Mouse (Mus musculus) heart, embryonic 15.5 days (tissue): ENCODE data around the gene Armh3. TPM values are rescaled to one million over a fixed set of nuclear protein-coding genes. Genes with fewer than 3 reads are reported as not detected.

ENCODE experiments used
- ATAC-seq: fragments of 200-750 bp; cut with Nextera tagmentation; replicated peaks from 2 replicates; pipeline ENCODE4 v1.8.0; 2017; ENCODE audit warnings: low read depth, moderate TSS enrichment; ENCODE audit not compliant: insufficient number of reproducible peaks, insufficient read depth, low FRiP score
- H3K27ac ChIP-seq: fragments of 300-500 bp; sonication (generic); 2 replicates; pipeline ENCODE4 v1.5.1; 2015; ENCODE audit warnings: mild to moderate bottlenecking, inconsistent platforms
- H3K27me3 ChIP-seq: fragments of 300-500 bp; sonication (generic); 2 replicates; pipeline ENCODE4 v1.6.1; 2015; ENCODE audit warnings: inconsistent platforms
- H3K36me3 ChIP-seq: fragments of 300-500 bp; sonication (generic); 2 replicates; pipeline ENCODE4 v1.6.1; 2015; ENCODE audit warnings: mild to moderate bottlenecking, inconsistent platforms
- H3K4me1 ChIP-seq: fragments of 300-500 bp; sonication (generic); replicated peaks from 2 replicates; pipeline ENCODE4 v1.6.1; 2015; ENCODE audit warnings: inconsistent platforms
- H3K4me2 ChIP-seq: fragments of 300-500 bp; sonication (generic); 2 replicates; pipeline ENCODE4 v1.6.1; 2015; ENCODE audit warnings: inconsistent platforms, mild to moderate bottlenecking, moderate library complexity
- H3K4me3 ChIP-seq: fragments of 300-500 bp; sonication (generic); 2 replicates; pipeline ENCODE4 v1.5.1; 2015; ENCODE audit warnings: mild to moderate bottlenecking, inconsistent platforms
- H3K9ac ChIP-seq: fragments of 300-500 bp; sonication (generic); 2 replicates; pipeline ENCODE4 v1.6.1; 2015; ENCODE audit warnings: mild to moderate bottlenecking, inconsistent platforms
- H3K9me3 ChIP-seq: fragments of 300-500 bp; sonication (generic); replicated peaks from 2 replicates; pipeline ENCODE4 v1.6.1; 2016; ENCODE audit warnings: inconsistent platforms
- WGBS: fragments of 180-500 bp; shearing (Covaris S2); methylation state at CpG from one replicate; pipeline ENCODE4 v1.1.7; 2015; ENCODE audit warnings: mixed read lengths; 5-methylcytosine and 5-hydroxymethylcytosine counted together
- polyA plus RNA-seq: library from polyadenylated mRNA; unstranded; fragments of >200 nt; fragmentation: Nextera tagmentation; extraction: Ambion mirVana; gene quantifications from 2 replicates; pipeline ENCODE4 v1.2.1, GENCODE M21; 2015

Gene Armh3
- polyA plus RNA-seq, 1 experiment from 2014 or later, result 12.2 TPM

DNA sequence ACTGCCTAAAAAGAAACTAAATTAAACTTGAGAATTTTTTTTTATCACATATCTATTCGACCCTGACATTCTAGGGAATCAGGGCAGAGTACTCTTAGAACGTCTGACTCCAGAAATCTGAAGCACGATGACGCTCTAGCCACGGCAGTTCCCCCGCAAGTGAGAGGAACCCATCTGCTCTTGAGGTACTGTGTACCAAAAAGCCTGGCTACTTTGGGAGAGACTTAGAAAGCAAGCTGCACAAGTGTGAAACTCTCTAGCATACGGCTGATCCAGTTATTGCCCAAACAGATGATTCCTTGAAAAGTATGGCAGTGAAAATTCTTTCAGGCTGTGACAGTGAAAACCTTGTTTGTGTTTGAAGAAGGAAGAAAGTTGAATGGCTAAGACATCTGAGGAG lies 41.6 kb downstream of the Armh3 start:
- 87% methylated on average over 7 of the region's 7 CpGs for WGBS
- H3K9ac ChIP-seq, result no peak overlapping the region
- H3K4me3 ChIP-seq, result no peak overlapping the region
- H3K4me2 ChIP-seq, result no peak overlapping the region
- no peak for ATAC-seq
- H3K27ac ChIP-seq, result no peak overlapping the region
- H3K36me3 ChIP-seq, result peaks cover 22% of the 10 kb centered on the region; the same call in 1 of the 2 replicates
- no peaks in the 10 kb centered on the region for H3K4me1 ChIP-seq
- H3K9me3 ChIP-seq, result no peaks in the 10 kb centered on the region
- no peaks in the 10 kb centered on the region for H3K27me3 ChIP-seq

DNA sequence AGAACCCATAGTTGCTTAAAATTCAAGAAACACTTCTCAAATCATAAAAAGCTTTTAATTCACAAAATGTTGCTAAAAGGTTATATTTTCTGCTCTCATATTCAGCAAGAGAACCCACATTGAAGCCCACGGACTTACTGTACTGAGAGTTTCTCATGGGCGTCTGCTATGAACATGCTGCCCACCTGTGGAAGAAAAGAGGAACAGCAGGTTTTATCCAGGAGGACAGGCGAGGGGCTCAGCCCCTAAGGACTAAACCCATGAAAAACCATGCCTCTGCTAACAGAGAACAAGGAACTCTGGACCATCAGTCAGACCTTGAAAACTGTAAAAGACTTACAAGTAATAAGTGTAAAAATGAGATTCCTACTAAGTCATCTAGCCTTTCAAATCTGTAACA lies 45.0 kb downstream of the Armh3 start:
- Histone ChIP-seq H3K27ac (no peak overlapping the region), H3K9me3 (no peaks in the 10 kb centered on the region), H3K36me3 (peaks cover 20% of the 10 kb centered on the region; the same call in 1 of the 2 replicates), H3K4me2 (no peak overlapping the region), H3K27me3 (no peaks in the 10 kb centered on the region), H3K9ac (no peak overlapping the region), H3K4me1 (no peaks in the 10 kb centered on the region), H3K4me3 (no peak overlapping the region)
- ATAC-seq, result no peak
- 7% methylated on average over 3 of the region's 3 CpGs for WGBS

DNA sequence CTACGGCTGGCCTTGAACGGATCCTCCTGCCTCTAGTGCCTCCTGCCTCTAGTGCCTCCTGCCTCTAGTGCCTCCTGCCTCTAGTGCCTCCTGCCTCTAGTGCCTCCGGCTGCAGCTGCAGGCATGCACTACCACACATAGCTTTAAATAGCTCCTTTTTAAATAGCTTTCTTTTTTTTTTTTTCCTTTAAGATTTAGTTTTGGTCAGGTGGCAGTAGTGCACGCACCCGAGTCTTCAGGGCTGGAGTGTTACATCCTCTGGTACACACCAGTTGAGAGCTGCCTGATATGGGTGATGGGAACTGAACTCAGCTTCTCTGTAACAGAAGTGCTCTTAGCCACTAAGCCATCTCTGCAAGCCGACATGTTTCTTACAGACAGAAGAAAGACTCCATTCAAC lies 49.1 kb downstream of the Armh3 start:
- no peaks in the 10 kb centered on the region for H3K9me3 ChIP-seq
- no peaks in the 10 kb centered on the region for H3K4me1 ChIP-seq
- no peak overlapping the region for H3K4me3 ChIP-seq
- 57% methylated on average over 6 of the region's 6 CpGs for WGBS
- H3K27me3 ChIP-seq, result no peaks in the 10 kb centered on the region
- no peak overlapping the region for H3K9ac ChIP-seq
- no peak overlapping the region for H3K4me2 ChIP-seq
- ATAC-seq, result no peak
- peaks cover 26% of the 10 kb centered on the region for H3K36me3 ChIP-seq
- no peak overlapping the region for H3K27ac ChIP-seq

DNA sequence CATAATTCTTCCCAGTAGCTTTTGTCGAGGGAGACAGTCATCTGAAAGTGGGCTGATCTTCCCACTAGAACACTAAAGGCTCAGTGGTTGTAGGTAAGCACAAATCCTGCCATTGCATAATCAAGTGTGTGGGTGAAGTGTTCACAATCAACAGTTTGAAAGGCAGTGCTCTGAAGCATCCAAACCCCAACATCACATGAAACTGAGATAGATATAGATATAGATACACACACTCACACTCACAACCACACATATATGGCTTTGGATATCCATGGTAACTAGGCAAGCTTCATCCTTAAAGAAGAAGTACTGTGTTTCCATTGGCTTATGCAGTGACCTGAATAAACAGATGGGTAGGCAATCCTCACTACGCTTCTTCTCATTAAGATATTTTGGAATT lies 50.5 kb downstream of the Armh3 start:
- no peak overlapping the region for H3K4me3 ChIP-seq
- H3K36me3 ChIP-seq, result peaks cover 26% of the 10 kb centered on the region
- 83% methylated on average over 2 of the region's 2 CpGs for WGBS
- no peak overlapping the region for H3K4me2 ChIP-seq
- no peaks in the 10 kb centered on the region for H3K9me3 ChIP-seq
- H3K27me3 ChIP-seq, result no peaks in the 10 kb centered on the region
- ATAC-seq, result no peak
- H3K27ac ChIP-seq, result no peak overlapping the region
- no peak overlapping the region for H3K9ac ChIP-seq
- H3K4me1 ChIP-seq, result no peaks in the 10 kb centered on the region

DNA sequence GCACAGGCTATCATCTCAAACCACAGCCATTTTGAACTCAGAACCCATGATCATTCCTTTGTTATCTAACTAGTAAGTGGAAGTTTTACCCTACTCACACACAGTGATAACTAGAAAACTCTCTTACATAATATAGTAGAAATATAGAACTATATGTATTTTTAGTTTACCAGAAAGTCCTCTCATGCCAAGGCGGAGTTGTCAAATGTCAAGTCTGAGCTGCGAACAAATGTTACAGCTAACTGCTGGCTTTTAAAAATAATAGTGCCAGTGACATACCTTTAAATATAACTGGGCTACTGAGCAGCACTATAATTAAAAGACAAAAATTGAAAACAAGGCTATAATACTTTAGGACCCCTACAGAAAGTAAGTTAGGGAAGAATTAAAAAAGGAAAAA lies 51.0 kb downstream of the Armh3 start:
- Histone ChIP-seq H3K4me1 (no peaks in the 10 kb centered on the region), H3K4me2 (no peak overlapping the region), H3K36me3 (peaks cover 26% of the 10 kb centered on the region), H3K27ac (no peak overlapping the region), H3K4me3 (no peak overlapping the region), H3K27me3 (no peaks in the 10 kb centered on the region), H3K9ac (no peak overlapping the region), H3K9me3 (no peaks in the 10 kb centered on the region)
- no peak for ATAC-seq
- 93% methylated on average over 2 of the region's 2 CpGs for WGBS

DNA sequence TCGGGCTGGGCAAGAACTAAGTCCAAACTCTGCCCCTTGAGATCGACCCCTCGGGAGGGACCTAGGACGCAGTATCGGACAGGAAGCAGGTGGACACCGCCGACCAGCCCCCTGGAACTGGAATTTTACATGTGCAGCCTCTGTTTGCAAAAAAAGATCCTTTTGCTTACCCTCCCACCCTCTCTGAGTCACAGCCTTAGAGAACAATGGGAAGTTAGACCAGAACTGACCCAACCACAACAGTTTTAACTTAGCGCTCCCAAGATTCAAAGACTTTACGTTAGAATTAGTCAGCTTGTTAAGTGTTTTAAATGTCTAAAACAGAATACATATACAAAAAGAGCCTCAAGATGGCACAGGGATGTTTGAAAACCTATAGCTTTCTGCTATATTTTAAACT lies 51.7 kb downstream of the Armh3 start:
- H3K36me3 ChIP-seq, result peaks cover 26% of the 10 kb centered on the region
- no peaks in the 10 kb centered on the region for H3K27me3 ChIP-seq
- no peak overlapping the region for H3K9ac ChIP-seq
- H3K4me2 ChIP-seq, result no peak overlapping the region
- H3K4me3 ChIP-seq, result no peak overlapping the region
- H3K27ac ChIP-seq, result no peak overlapping the region
- H3K9me3 ChIP-seq, result no peaks in the 10 kb centered on the region
- H3K4me1 ChIP-seq, result no peaks in the 10 kb centered on the region
- no peak for ATAC-seq
- WGBS, result 87% methylated on average over 9 of the region's 9 CpGs

DNA sequence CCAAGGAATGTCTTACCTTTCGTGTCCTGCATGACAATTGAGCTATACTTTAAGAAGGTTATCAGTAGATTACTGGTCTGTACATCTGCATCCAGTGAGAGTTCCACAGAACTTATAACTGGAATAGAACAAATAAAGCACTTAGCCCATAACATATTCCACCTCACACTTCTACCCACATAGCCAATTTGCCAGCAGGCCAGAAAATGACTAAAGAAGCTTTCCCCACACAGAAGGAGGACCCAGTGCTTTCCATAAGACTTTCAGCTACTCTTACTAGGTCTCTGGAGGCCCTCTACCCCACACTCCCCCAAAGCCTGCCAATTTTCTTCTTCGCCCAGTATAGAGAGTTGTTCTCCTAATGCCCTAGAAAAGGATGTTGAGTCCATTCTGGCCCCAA lies 52.3 kb downstream of the Armh3 start:
- ATAC-seq, result no peak
- WGBS, result 84% methylated on average over 2 of the region's 2 CpGs
- peaks cover 26% of the 10 kb centered on the region for H3K36me3 ChIP-seq

DNA sequence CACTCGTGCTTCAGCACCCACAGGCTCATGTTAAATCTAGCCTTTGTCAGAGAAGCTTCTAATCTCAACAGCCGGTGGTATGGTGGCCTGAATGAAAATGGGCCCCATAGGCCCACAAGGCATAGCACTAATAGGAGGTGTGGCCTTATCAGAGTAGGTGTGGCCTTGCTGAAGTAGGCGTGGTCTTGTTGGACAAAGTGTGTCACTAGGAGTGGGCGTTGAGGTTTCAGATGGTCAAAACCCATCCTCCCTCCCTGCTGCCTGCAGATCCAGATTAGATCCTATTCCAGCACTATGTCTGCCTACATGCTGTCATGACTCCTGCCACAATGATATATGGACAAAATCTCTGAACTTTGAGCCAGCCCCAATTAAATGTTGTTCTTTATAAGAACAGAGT lies 54.5 kb downstream of the Armh3 start:
- H3K36me3 ChIP-seq, result peaks cover 32% of the 10 kb centered on the region
- no peaks in the 10 kb centered on the region for H3K9me3 ChIP-seq

More for the DNA sequence above, 52.3 kb downstream of the Armh3 start:
- no peak overlapping the region for H3K9ac ChIP-seq
- no peaks in the 10 kb centered on the region for H3K4me1 ChIP-seq
- H3K27ac ChIP-seq, result no peak overlapping the region
- H3K9me3 ChIP-seq, result no peaks in the 10 kb centered on the region
- H3K4me3 ChIP-seq, result no peak overlapping the region
- no peaks in the 10 kb centered on the region for H3K27me3 ChIP-seq
- H3K4me2 ChIP-seq, result no peak overlapping the region

DNA sequence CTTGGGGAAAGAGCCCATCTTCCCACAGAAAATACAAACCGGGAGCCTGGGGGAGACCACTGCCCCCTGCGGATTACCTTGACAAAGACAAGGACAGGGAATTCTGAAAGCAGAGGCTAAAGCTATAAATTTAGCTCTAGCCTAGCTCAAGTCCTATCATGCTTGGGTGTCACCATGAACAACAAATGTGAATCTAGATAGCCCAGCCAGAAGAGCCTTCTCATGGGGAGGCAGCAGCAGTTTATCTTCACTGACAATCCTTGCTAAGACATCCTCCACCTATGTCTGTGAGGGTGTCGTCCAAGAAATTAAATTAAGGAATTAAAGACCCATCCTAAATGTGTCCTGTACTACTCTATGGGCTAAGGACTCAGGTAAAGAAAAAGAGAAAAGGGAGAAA lies 60.2 kb downstream of the Armh3 start:
- Histone ChIP-seq H3K4me3 (no peak overlapping the region), H3K9me3 (no peaks in the 10 kb centered on the region), H3K4me2 (no peak overlapping the region), H3K27me3 (no peaks in the 10 kb centered on the region), H3K9ac (no peak overlapping the region), H3K36me3 (peaks cover 19% of the 10 kb centered on the region; the same call in 1 of the 2 replicates), H3K27ac (no peak overlapping the region), H3K4me1 (no peaks in the 10 kb centered on the region)
- WGBS, result 46% methylated on average over 3 of the region's 3 CpGs
- ATAC-seq, result no peak

More for the DNA sequence above, 54.5 kb downstream of the Armh3 start:
- no peak overlapping the region for H3K9ac ChIP-seq
- no peak overlapping the region for H3K4me2 ChIP-seq
- H3K27me3 ChIP-seq, result no peaks in the 10 kb centered on the region
- WGBS, result 77% methylated on average over 4 of the region's 4 CpGs
- no peaks in the 10 kb centered on the region for H3K4me1 ChIP-seq
- no peak overlapping the region for H3K27ac ChIP-seq
- no peak overlapping the region for H3K4me3 ChIP-seq
- ATAC-seq, result no peak

DNA sequence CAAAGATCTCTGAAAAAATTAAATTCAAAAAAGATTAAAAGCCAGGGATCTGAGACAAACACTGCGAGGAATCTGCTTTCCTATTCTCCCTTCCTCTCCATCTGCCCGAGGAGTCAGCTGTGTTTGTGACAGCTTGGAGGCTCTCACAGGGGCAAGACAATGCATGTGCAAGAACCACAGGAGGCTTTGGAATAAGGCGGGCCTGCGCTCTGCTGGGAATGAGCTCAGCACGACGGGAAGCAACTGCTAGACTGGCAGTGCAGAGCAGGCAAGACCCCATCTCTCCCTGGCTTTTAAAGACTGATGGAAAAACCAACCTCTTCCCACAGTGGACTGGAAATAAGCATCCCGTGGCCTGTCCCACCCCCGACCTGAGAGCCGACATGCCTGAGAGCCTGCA lies 60.8 kb downstream of the Armh3 start:
- Histone ChIP-seq H3K36me3 (peaks cover 23% of the 10 kb centered on the region; the same call in 1 of the 2 replicates), H3K27ac (no peak overlapping the region), H3K9me3 (no peaks in the 10 kb centered on the region), H3K4me1 (no peaks in the 10 kb centered on the region), H3K9ac (no peak overlapping the region), H3K4me2 (no peak overlapping the region), H3K27me3 (no peaks in the 10 kb centered on the region), H3K4me3 (no peak overlapping the region)
- ATAC-seq, result no peak
- WGBS, result 45% methylated on average over 9 of the region's 9 CpGs

DNA sequence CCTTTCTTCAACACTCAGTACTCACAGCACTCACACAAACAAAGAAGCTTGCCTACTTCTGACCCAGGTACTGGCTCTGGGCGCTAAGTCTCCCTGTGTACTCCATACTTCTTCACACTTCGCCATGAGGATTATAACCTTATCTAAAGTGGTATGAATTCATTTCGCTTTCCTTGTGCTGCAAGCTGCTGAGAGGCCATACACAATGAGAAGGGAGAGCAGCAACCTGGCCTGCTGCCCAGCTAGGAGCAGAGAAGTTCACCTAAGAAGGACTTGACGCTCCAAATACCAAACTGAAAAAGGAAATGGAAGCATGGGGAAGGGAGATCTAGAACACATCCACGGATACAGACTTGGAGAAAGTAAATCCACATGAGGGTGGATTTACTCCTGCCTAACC lies 71.1 kb downstream of the Armh3 start:
- no peak for ATAC-seq
- Histone ChIP-seq H3K36me3 (peaks cover 13% of the 10 kb centered on the region), H3K4me2 (peak overlapping the region; percentile 9; the same call in 1 of the 2 replicates), H3K9me3 (no peaks in the 10 kb centered on the region), H3K4me3 (no peak overlapping the region), H3K4me1 (peaks cover 18% of the 10 kb centered on the region), H3K27me3 (no peaks in the 10 kb centered on the region), H3K27ac (peak overlapping the region; percentile 76), H3K9ac (no peak overlapping the region)
- 43% methylated on average over 5 of the region's 5 CpGs for WGBS

DNA sequence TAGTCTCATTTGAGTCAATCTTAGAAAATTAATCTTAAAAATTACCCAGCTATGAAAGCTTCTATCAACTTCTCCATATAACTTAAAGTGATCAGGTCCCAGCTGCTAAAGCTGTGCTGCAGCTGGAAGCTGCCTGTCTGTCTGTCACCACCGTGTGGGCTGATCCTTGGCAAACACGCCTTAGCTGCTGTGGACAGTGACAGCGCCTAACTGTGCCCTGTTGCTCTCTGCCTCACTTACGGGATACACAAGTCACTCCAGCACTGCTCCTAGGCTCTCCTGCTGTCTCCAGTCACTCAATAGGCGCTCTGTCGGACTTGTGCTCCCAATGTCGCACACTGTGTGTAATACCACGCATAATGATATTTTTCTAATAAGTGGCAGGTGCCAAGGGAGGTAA lies 71.9 kb downstream of the Armh3 start:
- H3K36me3 ChIP-seq, result peaks cover 8% of the 10 kb centered on the region; the same call in 1 of the 2 replicates
- 63% methylated on average over 8 of the region's 8 CpGs for WGBS
- peaks cover 18% of the 10 kb centered on the region for H3K4me1 ChIP-seq
- H3K9me3 ChIP-seq, result no peaks in the 10 kb centered on the region
- no peak overlapping the region for H3K4me3 ChIP-seq
- H3K4me2 ChIP-seq, result no peak overlapping the region
- peak overlapping the region; percentile 76 for H3K27ac ChIP-seq
- no peak overlapping the region for H3K9ac ChIP-seq
- H3K27me3 ChIP-seq, result no peaks in the 10 kb centered on the region
- no peak for ATAC-seq
